In the genomic region with DNA sequence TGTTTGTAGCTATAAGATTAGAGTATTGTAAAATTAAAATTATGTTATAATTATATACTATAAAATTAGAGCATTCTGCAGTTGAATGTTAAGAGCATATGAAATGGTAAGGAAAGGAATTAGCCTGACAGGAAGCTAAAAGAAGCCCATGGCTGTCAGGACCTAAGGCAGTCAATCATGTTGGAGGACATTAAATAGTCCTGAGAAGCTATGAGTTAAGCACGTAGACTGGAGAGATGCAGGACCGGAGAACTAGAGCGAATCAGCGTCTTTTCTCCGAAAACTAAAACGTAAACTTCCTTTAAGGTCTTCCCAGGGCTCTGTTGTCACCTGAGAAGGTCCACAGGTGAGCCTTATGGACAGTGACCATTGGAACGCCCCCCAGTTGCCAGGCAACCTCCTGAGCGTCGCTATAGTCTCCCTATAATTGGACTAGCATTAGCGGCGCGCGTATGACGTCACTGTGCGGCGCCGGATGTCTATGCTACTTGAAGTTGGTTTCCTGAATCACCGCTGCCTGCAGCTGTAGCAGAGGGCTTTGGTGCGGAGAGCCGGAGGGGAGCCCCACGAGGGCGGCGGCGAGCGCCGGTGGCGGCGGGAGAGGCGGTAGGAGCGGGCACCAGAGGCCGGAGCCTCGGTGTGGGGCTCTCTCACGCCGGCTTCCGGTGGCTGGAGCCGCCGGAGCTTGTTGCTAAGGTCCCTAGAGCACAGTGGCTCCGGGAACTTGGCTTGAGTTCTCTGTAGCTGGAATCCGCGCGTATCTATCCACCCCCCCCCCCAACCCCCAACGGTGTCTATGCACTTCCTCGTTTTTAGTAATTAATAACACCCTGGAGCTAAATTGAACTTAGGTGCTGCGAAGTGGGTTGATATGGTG, we compare ENCODE assay signal across 8 mouse cellular contexts. TPM values are rescaled to one million over a fixed set of nuclear protein-coding genes. Genes with fewer than 3 reads are reported as not detected.
DNase-seq lines count a peak whose midpoint lies in the region; ATAC-seq lines count a peak whose summit lies in the region.

No protein-coding gene starts in this region.

- DNase-seq in CD4-positive, CD25-positive, alpha-beta regulatory T cell, adult 2 months (ENCODE audit: low read depth, low spot score), result peak; percentile 94
- DNase-seq in fat pad, adult 2 months (ENCODE audit: extremely low read depth, low read depth, low spot score), result peak; percentile 55
- DNase-seq in kidney, postnatal 10 days, result peak; percentile 98
- DNase-seq in natural killer cell, adult 2 months (ENCODE audit: low spot score in 2 of 2), result peak; percentile 87 to 92

- no peaks in the 10 kb centered on the region for H3K4me1 ChIP-seq in brown adipose tissue, adult 24 weeks (ENCODE audit: control insufficient read depth, insufficient read depth, insufficient read length, low read length)
- peaks cover 12% of the 10 kb centered on the region for H3K4me1 ChIP-seq in heart, embryonic 13.5 days
- H3K4me1 ChIP-seq in liver, embryonic 12.5 days, result peaks cover 9% of the 10 kb centered on the region
- peaks cover 5% of the 10 kb centered on the region; the same call in 1 of the 2 replicates for H3K4me1 ChIP-seq in stomach, embryonic 15.5 days

- peak; percentile 91 for ATAC-seq in heart, embryonic 13.5 days (ENCODE audit: extremely low read depth, insufficient number of reproducible peaks, low FRiP score, low TSS enrichment)
- peak; percentile 99 for ATAC-seq in liver, embryonic 12.5 days
- ATAC-seq in stomach, embryonic 15.5 days (ENCODE audit: insufficient read depth, low FRiP score, low read depth), result peak; percentile 100

- no peaks in the 10 kb centered on the region for H3K9me3 ChIP-seq in heart, embryonic 13.5 days
- H3K9me3 ChIP-seq in liver, embryonic 12.5 days (replicated peaks), result no peaks in the 10 kb centered on the region
- no peaks in the 10 kb centered on the region for H3K9me3 ChIP-seq in stomach, embryonic 15.5 days

- H3K9ac ChIP-seq in heart, embryonic 13.5 days, result peak overlapping the region; percentile 90
- peak overlapping the region; percentile 82 for H3K9ac ChIP-seq in liver, embryonic 12.5 days
- peak overlapping the region; percentile 94 for H3K9ac ChIP-seq in stomach, embryonic 15.5 days

- no peaks in the 10 kb centered on the region for H3K27me3 ChIP-seq in heart, embryonic 13.5 days (replicated peaks)
- no peaks in the 10 kb centered on the region for H3K27me3 ChIP-seq in liver, embryonic 12.5 days (replicated peaks)
- no peaks in the 10 kb centered on the region for H3K27me3 ChIP-seq in stomach, embryonic 15.5 days (replicated peaks)

- no peak overlapping the region for H3K27ac ChIP-seq in brown adipose tissue, adult 24 weeks (replicated peaks; ENCODE audit: low read depth, low read length)
- peak overlapping the region; percentile 76 for H3K27ac ChIP-seq in heart, embryonic 13.5 days (replicated peaks)
- peak overlapping the region; percentile 73 for H3K27ac ChIP-seq in liver, embryonic 12.5 days
- H3K27ac ChIP-seq in stomach, embryonic 15.5 days, result peak overlapping the region; percentile 77

- peaks cover 26% of the 10 kb centered on the region for H3K36me3 ChIP-seq in heart, embryonic 13.5 days
- peaks cover 19% of the 10 kb centered on the region for H3K36me3 ChIP-seq in liver, embryonic 12.5 days
- H3K36me3 ChIP-seq in stomach, embryonic 15.5 days, result peaks cover 3% of the 10 kb centered on the region; the same call in 1 of the 2 replicates

- peak overlapping the region; percentile 90 for H3K4me3 ChIP-seq in brown adipose tissue, adult 24 weeks (ENCODE audit: insufficient read depth, low read depth, low read length)
- H3K4me3 ChIP-seq in heart, embryonic 13.5 days, result peak overlapping the region; percentile 96
- peak overlapping the region; percentile 85 for H3K4me3 ChIP-seq in liver, embryonic 12.5 days
- peak overlapping the region; percentile 98 for H3K4me3 ChIP-seq in stomach, embryonic 15.5 days (replicated peaks)

- H3K4me2 ChIP-seq in heart, embryonic 13.5 days, result peak overlapping the region; percentile 84
- peak overlapping the region; percentile 74 for H3K4me2 ChIP-seq in liver, embryonic 12.5 days
- peak overlapping the region; percentile 67 for H3K4me2 ChIP-seq in stomach, embryonic 15.5 days

- WGBS in heart, embryonic 13.5 days, result under 1% methylated on average over 44 of the region's 44 CpGs
- under 1% methylated on average over 41 of the region's 44 CpGs for WGBS in liver, embryonic 12.5 days (ENCODE audit: insufficient replicate concordance)
- WGBS in stomach, embryonic 15.5 days, result under 1% methylated on average over 44 of the region's 44 CpGs

RNA-seq across cellular contexts. Expression of a gene that starts 44.4 kb away (rescaled TPM):
- polyA plus RNA-seq in brown adipose tissue, adult 24 weeks (2012; ENCODE audit: insufficient read depth, insufficient read length, missing spikeins), result 5.6 and 9.2 TPM in 2 replicates
- 14.2 and 16.6 TPM in 2 replicates for polyA plus RNA-seq in heart, embryonic 13.5 days (2015; fragmentation: Nextera tagmentation; extraction: Ambion mirVana)
- polyA plus RNA-seq in liver, embryonic 12.5 days (2016; fragmentation: Nextera tagmentation; extraction: Ambion mirVana), result 11.9 and 12.1 TPM in 2 replicates
- polyA plus RNA-seq in stomach, embryonic 15.5 days (2015; fragmentation: Nextera tagmentation; extraction: Ambion mirVana), result 19.7 and 21.6 TPM in 2 replicates
